Mouse (Mus musculus) MEL (cell line): Measurements from ENCODE around the gene Mfap4. TPM values are rescaled to one million over a fixed set of nuclear protein-coding genes. Genes with fewer than 3 reads are reported as not detected.
A peak's percentile ranks its signal among the peaks of the same experiment; 100 is the strongest.

Experiments used
- DNase-seq: peaks from one replicate; pipeline ENCODE4 v3.0.0; 2011; ENCODE audit warnings: low read depth, low spot score
- H3K27ac ChIP-seq: 2 replicates; pipeline ENCODE4 v1.5.1; 2012; ENCODE audit warnings: low read depth, mild to moderate bottlenecking, control low read depth, low read length, moderate library complexity; ENCODE audit not compliant: control insufficient read depth
- H3K27me3 ChIP-seq, 2 experiments: fragments of 150-350 bp in 1 of 2; sonication (generic) in 1 of 2; 2 replicates each; pipeline ENCODE4 v1.6.1; 2012; ENCODE audit warnings: low read length in 2 of 2, mild to moderate bottlenecking in 2 of 2, improper control_type of control experiment in 1 of 2, moderate library complexity in 1 of 2; ENCODE audit not compliant: insufficient read depth in 2 of 2, control insufficient read depth in 1 of 2
- H3K36me3 ChIP-seq, 2 experiments: 2 replicates each; pipeline ENCODE4 v1.6.1; 2012 to 2014; ENCODE audit warnings: low read length in 2 of 2, improper control_type of control experiment in 1 of 2, inconsistent platforms in 1 of 2, mild to moderate bottlenecking in 1 of 2; ENCODE audit not compliant: insufficient read depth in 2 of 2, control insufficient read depth in 1 of 2
- H3K4me1 ChIP-seq, 2 experiments: fragments of 150-350 bp in 1 of 2; sonication (generic) in 1 of 2; 2 replicates each; pipeline ENCODE4 v1.6.1; 2012; ENCODE audit warnings: low read length in 2 of 2, improper control_type of control experiment in 1 of 2, mild to moderate bottlenecking in 1 of 2; ENCODE audit not compliant: insufficient read depth in 2 of 2, control insufficient read depth in 1 of 2
- H3K4me3 ChIP-seq, 2 experiments: fragments of 150-350 bp in 1 of 2; sonication (generic) in 1 of 2; 2 replicates each; pipeline ENCODE4 v1.5.1; 2012; ENCODE audit warnings: low read depth in 2 of 2, low read length in 2 of 2, mild to moderate bottlenecking in 2 of 2, moderate library complexity in 2 of 2, control low read depth in 1 of 2, improper control_type of control experiment in 1 of 2; ENCODE audit not compliant: control insufficient read depth in 1 of 2, insufficient read depth in 1 of 2
- H3K79me2 ChIP-seq: 2 replicates; pipeline ENCODE4 v1.6.1; 2012; ENCODE audit warnings: mild to moderate bottlenecking, low read length, moderate library complexity; ENCODE audit not compliant: control insufficient read depth, poor library complexity, insufficient read depth
- H3K9ac ChIP-seq: 2 replicates; pipeline ENCODE4 v1.6.1; 2012; ENCODE audit warnings: low read depth, mild to moderate bottlenecking, control low read depth, low read length, moderate library complexity; ENCODE audit not compliant: control insufficient read depth, poor library complexity, severe bottlenecking
- H3K9me3 ChIP-seq: fragments of 150-350 bp; sonication (generic); replicated peaks from 2 replicates; pipeline ENCODE4 v1.6.1; 2012; ENCODE audit warnings: mild to moderate bottlenecking, low read length, improper control_type of control experiment, moderate library complexity; ENCODE audit not compliant: insufficient read depth
- BHLHE40 ChIP-seq: IDR thresholded peaks from 2 replicates; pipeline ENCODE4 v1.6.1; 2012; ENCODE audit warnings: low read depth, mild to moderate bottlenecking, inconsistent platforms, low read length, improper control_type of control experiment, borderline replicate concordance
- CHD1 ChIP-seq: IDR thresholded peaks from 2 replicates; pipeline ENCODE4 v1.6.1; 2012; ENCODE audit warnings: low read depth, mild to moderate bottlenecking, inconsistent platforms, low read length, improper control_type of control experiment
- CHD2 ChIP-seq: IDR thresholded peaks from 2 replicates; pipeline ENCODE4 v1.6.1; 2011; ENCODE audit warnings: low read length, improper control_type of control experiment
- CTCF ChIP-seq, 3 experiments: IDR thresholded peaks in 2 of 3; conservative IDR thresholded peaks in 1 of 3; 2 replicates each; pipeline ENCODE4 v1.5.1; 2011 to 2012; ENCODE audit warnings: low read length in 3 of 3, low read depth in 2 of 3, mild to moderate bottlenecking in 2 of 3, improper control_type of control experiment in 1 of 3, inconsistent platforms in 1 of 3, mixed read lengths in 1 of 3, moderate library complexity in 1 of 3; ENCODE audit not compliant: control insufficient read depth in 1 of 3, insufficient read depth in 1 of 3, poor library complexity in 1 of 3, severe bottlenecking in 1 of 3
- E2F4 ChIP-seq: IDR thresholded peaks from 2 replicates; pipeline ENCODE4 v1.6.1; 2011; ENCODE audit warnings: low read depth, low read length, improper control_type of control experiment, borderline replicate concordance
- ELF1 ChIP-seq: IDR thresholded peaks from 2 replicates; pipeline ENCODE4 v1.6.1; 2014; ENCODE audit warnings: low read depth, mild to moderate bottlenecking, inconsistent platforms, low read length, improper control_type of control experiment, moderate library complexity
- EP300 ChIP-seq, 2 experiments: IDR thresholded peaks; 2 replicates each; pipeline ENCODE4 v1.6.1; 2011; ENCODE audit warnings: improper control_type of control experiment in 2 of 2, low read length in 2 of 2, low read depth in 1 of 2, mild to moderate bottlenecking in 1 of 2
- GABPA ChIP-seq: IDR thresholded peaks from 2 replicates; pipeline ENCODE4 v1.6.1; 2012; ENCODE audit warnings: low read depth, mild to moderate bottlenecking, inconsistent platforms, low read length, improper control_type of control experiment, moderate library complexity
- GATA1 ChIP-seq: IDR thresholded peaks from 2 replicates; pipeline ENCODE4 v1.6.1; 2011; ENCODE audit warnings: low read depth, low read length, improper control_type of control experiment
- HCFC1 ChIP-seq: IDR thresholded peaks from 2 replicates; pipeline ENCODE4 v1.6.1; 2012; ENCODE audit warnings: low read depth, mild to moderate bottlenecking, inconsistent platforms, low read length, improper control_type of control experiment, moderate library complexity
- KAT2A ChIP-seq: conservative IDR thresholded peaks from 2 replicates; pipeline ENCODE4 v1.6.1; 2012; ENCODE audit warnings: low read depth, low read length, improper control_type of control experiment, inconsistent platforms
- MAX ChIP-seq: IDR thresholded peaks from 2 replicates; pipeline ENCODE4 v1.6.1; 2011; ENCODE audit warnings: low read length, improper control_type of control experiment
- MAZ ChIP-seq: IDR thresholded peaks from 2 replicates; pipeline ENCODE4 v1.6.1; 2012; ENCODE audit warnings: low read depth, mild to moderate bottlenecking, inconsistent platforms, low read length, improper control_type of control experiment
- MEF2A ChIP-seq: IDR thresholded peaks from 2 replicates; pipeline ENCODE4 v1.6.1; 2014; ENCODE audit warnings: low read depth, mild to moderate bottlenecking, inconsistent platforms, low read length, improper control_type of control experiment; ENCODE audit not compliant: poor library complexity, insufficient replicate concordance, severe bottlenecking; ENCODE audit errors: extremely low read depth
- MYB ChIP-seq: IDR thresholded peaks from 2 replicates; pipeline ENCODE4 v1.6.1; 2011; ENCODE audit warnings: mild to moderate bottlenecking, low read depth, low read length, improper control_type of control experiment
- NELFE ChIP-seq: IDR thresholded peaks from 2 replicates; pipeline ENCODE4 v1.6.1; 2011; ENCODE audit warnings: low read depth, low read length, improper control_type of control experiment
- NRF1 ChIP-seq: IDR thresholded peaks from 2 replicates; pipeline ENCODE4 v1.6.1; 2014; ENCODE audit warnings: low read depth, mild to moderate bottlenecking, inconsistent platforms, low read length, improper control_type of control experiment, moderate library complexity; ENCODE audit not compliant: poor library complexity, insufficient read depth, severe bottlenecking
- POLR2AphosphoS2 ChIP-seq: IDR thresholded peaks from 2 replicates; pipeline ENCODE4 v1.6.1; 2011; ENCODE audit warnings: low read length, improper control_type of control experiment
- RAD21 ChIP-seq: IDR thresholded peaks from 2 replicates; pipeline ENCODE4 v1.6.1; 2011; ENCODE audit warnings: mild to moderate bottlenecking, low read depth, low read length, improper control_type of control experiment
- SIN3A ChIP-seq: IDR thresholded peaks from 2 replicates; pipeline ENCODE4 v1.6.1; 2012; ENCODE audit warnings: low read length, improper control_type of control experiment, inconsistent platforms
- SMC3 ChIP-seq: IDR thresholded peaks from 2 replicates; pipeline ENCODE4 v1.6.1; 2011; ENCODE audit warnings: low read depth, low read length, improper control_type of control experiment
- TAL1 ChIP-seq: IDR thresholded peaks from 2 replicates; pipeline ENCODE4 v1.6.1; 2012; ENCODE audit warnings: mild to moderate bottlenecking, inconsistent platforms, low read length, moderate library complexity, mixed read lengths
- UBTF ChIP-seq: IDR thresholded peaks from 2 replicates; pipeline ENCODE4 v1.6.1; 2012; ENCODE audit warnings: low read depth, mild to moderate bottlenecking, inconsistent platforms, low read length, improper control_type of control experiment, moderate library complexity, borderline replicate concordance; ENCODE audit not compliant: insufficient read depth
- ZC3H11A ChIP-seq: IDR thresholded peaks from 2 replicates; pipeline ENCODE4 v1.6.1; 2012; ENCODE audit warnings: low read depth, mild to moderate bottlenecking, inconsistent platforms, low read length, improper control_type of control experiment
- ZMIZ1 ChIP-seq: IDR thresholded peaks from 2 replicates; pipeline ENCODE4 v1.6.1; 2012; ENCODE audit warnings: low read depth, mild to moderate bottlenecking, inconsistent platforms, low read length, improper control_type of control experiment, moderate library complexity
- ZNF384 ChIP-seq: IDR thresholded peaks from 2 replicates; pipeline ENCODE4 v1.6.1; 2012; ENCODE audit warnings: low read depth, mild to moderate bottlenecking, inconsistent platforms, low read length, improper control_type of control experiment
- polyA plus RNA-seq, 2 experiments: library from polyadenylated mRNA; stranded (reverse) in 1 of 2; unstranded in 1 of 2; fragments of >175 nt in 1 of 2; fragments of >200 nt in 1 of 2; gene quantifications; 2 replicates each; pipeline versions ENCODE4 v1.2.1 to v1.2.4; 2012; ENCODE audit warnings: low replicate concordance in 2 of 2, low read depth in 1 of 2; ENCODE audit not compliant: insufficient read length in 2 of 2, insufficient read depth in 1 of 2, missing spikeins in 1 of 2
- total RNA-seq: library from RNA; depleted of rRNA; stranded (reverse); fragments of 300-350 nt; gene quantifications from 2 replicates; pipeline ENCODE4 v1.2.3, GENCODE M21; 2012

Gene Mfap4
- total and polyA plus RNA-seq, 3 experiments = not detected

DNA sequence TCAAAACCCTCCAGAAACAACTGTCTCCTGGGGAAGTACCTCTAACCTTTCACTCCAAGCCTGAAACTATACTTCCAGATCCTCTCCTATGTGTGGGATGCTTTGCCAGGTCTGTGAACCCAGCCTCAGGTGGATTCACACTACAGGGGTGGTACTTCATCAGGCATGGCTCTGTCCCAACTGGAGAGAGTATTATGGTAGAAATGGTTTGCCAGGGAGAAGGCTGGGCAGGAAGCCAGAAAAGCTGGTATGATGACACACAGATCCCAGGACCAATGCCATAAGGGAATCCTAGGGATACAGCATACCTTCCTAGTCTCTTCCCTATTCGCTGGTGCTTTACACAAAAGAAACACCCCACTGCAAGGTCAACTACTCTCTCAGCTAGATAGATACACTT is 41.6 kb downstream of the Mfap4 start:
- DNase-seq = no peak
- Histone ChIP-seq H3K27me3 (no peaks in the 10 kb centered on the region), H3K4me3 (no peak overlapping the region), H3K9me3 (no peaks in the 10 kb centered on the region), H3K36me3 (no peaks in the 10 kb centered on the region), H3K4me1 (no peaks in the 10 kb centered on the region), H3K79me2 (no peaks in the 10 kb centered on the region), H3K27ac (no peak overlapping the region), H3K9ac (no peak overlapping the region)
- TF ChIP-seq GABPA (no peak), CHD2 (no peak), E2F4 (no peak), EP300 (IDR thresholded peaks at IDR 0.05; ENCODE audit: low read depth in 1 of 2, low read length in 2 of 2) (no peak), GATA1 (no peak), CHD1 (no peak), MAZ (no peak), ZMIZ1 (no peak), KAT2A (no peak), CTCF (IDR thresholded peaks at IDR 0.05 in 2 of 3, conservative IDR thresholded peaks at IDR 0.05 in 1 of 3; ENCODE audit: control insufficient read depth in 1 of 3, insufficient read depth in 1 of 3, low read depth in 2 of 3, low read length in 3 of 3, poor library complexity in 1 of 3, severe bottlenecking in 1 of 3) (no peak), ZC3H11A (no peak), SIN3A (no peak), TAL1 (no peak), MEF2A (no peak), ZNF384 (no peak)

DNA sequence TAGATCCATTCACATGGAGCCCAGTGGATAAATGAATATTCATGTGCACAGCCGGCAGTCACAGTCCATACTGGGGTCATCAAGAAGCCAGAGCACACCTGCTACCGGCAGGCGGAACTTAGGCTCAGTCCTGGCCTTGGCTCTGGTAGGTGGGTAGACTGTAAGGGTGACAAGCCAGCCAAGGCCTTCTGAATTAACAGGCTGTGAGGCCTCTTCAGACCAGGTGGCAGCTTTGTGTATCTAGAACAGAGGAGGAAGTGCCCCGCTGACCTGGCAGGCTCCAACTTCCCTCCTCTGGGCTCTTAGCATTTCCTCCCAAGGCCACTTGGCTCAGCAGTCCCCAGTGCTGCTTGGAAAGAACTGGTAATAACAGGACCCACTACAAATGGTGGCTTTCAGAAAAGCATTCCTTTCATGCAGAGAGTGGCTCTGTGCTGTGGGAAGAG is 44.1 kb downstream of the Mfap4 start:
- no peaks in the 10 kb centered on the region for H3K9me3 ChIP-seq
- no peak overlapping the region for H3K9ac ChIP-seq
- TF ChIP-seq ZC3H11A = no peak
- TF ChIP-seq UBTF = no peak
- no peak for TF ChIP-seq EP300 (IDR thresholded peaks at IDR 0.05; ENCODE audit: low read depth in 1 of 2, low read length in 2 of 2)
- TF ChIP-seq GABPA = no peak
- TF ChIP-seq BHLHE40 = no peak
- no peak for TF ChIP-seq POLR2AphosphoS2
- TF ChIP-seq SMC3 = no peak
- TF ChIP-seq MYB = no peak
- no peak for TF ChIP-seq RAD21
- no peak for TF ChIP-seq NELFE
- TF ChIP-seq GATA1 = no peak
- TF ChIP-seq ZNF384 = no peak
- TF ChIP-seq NRF1 = no peak
- TF ChIP-seq CHD2 = no peak
- TF ChIP-seq ELF1 = no peak
- TF ChIP-seq HCFC1 = no peak
- no peak for TF ChIP-seq SIN3A
- no peak for TF ChIP-seq MAX
- TF ChIP-seq E2F4 = no peak
- no peaks in the 10 kb centered on the region for H3K4me1 ChIP-seq
- H3K4me3 ChIP-seq = no peak overlapping the region
- no peaks in the 10 kb centered on the region for H3K36me3 ChIP-seq
- H3K27me3 ChIP-seq = no peaks in the 10 kb centered on the region
- H3K27ac ChIP-seq = no peak overlapping the region
- H3K79me2 ChIP-seq = no peaks in the 10 kb centered on the region
- peak; percentile 32 for DNase-seq
